Mouse (Mus musculus) embryo, embryonic 11 days (tissue): ENCODE data around the gene Tnrc18.

ENCODE experiments used
- DNase-seq: peaks from one replicate; pipeline ENCODE4 v3.0.0-alpha.2; 2015

Tnrc18 gene

DNA sequence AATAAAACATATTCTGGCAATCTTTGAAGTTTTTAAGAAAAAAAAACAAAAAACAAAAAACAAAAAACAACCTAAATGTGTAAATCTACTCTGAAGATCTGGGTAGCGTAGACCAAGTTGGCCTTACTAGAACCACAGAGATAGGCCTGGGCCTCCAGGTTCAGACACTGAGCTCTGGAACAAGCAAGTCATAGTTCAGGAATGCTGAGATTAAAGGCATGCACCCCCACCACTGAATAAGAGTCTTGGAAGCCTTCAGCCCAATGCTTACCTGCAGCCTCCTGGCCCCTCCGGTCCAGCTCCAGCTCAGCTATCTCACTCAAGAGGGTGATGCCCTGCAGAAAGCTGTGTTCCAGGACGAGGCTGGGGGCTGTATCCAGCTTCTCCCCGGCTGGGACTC is 46.4 kb downstream of the Tnrc18 start:
- DNase-seq: no peak

DNA sequence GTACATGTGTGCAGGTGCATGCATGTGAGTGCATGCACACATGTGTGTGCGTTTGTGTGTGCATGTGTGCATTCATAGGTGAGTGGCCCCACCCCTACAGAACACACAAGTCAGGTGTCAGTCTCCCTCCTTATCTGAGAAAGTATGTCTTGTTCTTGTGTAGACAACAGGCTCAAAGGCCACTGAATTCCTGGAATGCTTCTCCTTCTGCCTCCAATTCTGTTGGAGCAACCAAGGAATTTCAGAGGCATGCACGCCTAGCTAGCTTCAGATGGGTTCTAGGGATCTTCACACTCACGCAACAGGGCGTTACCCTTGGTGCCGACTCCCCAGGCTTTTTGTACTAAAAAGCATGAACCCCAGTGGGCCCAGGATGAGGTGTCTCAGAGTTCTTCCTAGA is 47.8 kb downstream of the Tnrc18 start:
- DNase-seq: no peak

DNA sequence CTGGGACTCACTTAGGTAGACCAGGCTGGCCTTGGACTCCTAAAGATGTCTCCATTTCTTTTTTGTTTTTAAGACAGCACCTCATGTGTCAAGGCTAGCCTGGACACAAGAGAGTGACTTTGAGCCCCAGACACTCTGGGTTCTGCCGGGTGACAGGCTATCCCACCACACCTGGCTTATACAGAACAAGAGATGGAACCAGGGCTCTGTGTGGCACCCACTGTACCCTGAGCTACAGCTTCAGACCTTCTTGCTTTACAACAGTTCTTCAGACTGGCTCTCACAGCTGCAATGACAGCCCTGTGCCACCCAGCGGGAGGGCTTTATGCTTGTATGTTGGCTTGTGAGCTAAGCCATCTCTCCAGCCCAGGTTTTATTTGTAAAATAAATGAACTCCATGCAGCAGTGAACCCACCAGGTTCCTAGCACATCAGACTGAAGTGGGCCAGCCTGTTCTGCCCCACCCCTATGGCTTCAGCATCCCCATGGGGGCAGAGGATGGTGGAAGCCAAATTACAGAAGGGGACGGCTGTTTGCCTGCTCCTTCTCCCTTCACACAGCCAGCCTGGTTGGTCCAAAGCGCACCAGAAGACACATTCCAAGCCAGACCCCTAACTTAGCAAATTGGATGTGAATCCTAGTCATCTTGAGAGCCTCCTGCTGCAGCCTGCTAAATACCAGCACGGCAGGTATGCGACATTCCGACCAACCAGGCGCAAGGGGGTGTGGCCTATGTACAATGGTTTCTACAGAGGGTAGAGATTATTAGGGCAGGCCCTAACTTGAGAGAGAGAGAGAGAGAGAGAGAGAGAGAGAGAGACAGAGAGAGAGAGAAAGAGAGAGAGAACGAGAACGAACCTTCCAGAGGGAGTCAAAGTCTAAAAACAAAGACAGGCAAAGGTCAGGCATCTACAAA is 48.9 kb downstream of the Tnrc18 start:
- no peak for DNase-seq

DNA sequence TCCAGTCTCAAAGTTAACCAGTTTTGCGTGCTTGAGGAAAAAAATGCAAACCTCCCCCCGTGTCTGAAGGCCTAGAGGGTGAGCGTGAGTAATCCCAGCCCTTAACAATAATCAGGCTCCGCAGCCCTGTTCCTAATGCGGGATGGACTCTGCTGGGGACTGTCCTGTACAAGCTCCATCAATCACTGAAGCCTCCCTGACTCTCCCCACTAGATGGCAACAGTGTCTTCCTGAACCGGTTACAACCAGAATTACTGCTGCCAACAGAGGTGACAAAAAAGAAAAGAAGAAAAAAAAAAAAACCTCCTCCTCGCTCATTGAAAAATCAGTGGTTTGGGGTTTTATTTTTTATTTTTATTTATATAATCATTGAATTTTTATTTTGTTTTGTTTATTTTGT is 49.5 kb downstream of the Tnrc18 start:
- peak; percentile 79 for DNase-seq

DNA sequence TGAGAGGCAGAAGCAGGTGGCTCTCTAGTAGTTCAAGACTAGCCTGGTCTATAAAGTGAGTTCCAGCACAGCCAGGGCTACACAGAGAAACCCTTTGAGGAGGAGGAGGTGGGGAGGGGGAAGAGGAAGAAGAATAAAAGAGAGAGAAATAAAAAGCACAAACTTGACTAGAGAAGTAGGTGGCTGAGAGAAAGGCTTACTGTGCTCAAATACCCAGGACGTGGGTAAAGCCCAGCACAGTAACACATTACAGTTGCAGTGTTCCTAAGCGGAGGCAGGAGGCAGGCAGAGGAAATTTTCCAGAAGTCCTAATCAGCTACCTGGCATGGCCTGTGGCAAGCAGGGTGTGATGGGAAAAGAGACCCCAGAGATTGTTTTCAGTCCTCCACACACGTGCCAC is 50.8 kb downstream of the Tnrc18 start:
- no peak for DNase-seq

DNA sequence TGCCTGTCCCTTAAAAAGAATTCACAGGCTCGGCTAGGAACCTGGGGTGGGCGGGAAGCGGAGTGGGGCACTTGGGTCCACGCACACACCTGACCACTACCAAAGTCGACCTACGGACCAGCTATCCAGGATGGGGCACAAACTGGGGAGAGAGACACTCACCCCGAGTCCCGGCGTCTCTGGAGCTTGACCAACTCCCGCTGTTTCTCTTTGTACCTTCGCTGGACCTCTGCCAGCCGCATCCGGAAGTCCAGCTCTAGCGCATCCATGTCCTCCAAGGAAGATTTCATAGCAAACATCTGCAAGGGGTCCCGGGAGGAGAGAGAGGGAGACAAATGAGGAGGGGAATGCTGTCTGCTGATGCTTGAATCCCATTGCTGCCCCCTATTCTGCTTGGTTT is 52.6 kb downstream of the Tnrc18 start:
- DNase-seq: no peak

DNA sequence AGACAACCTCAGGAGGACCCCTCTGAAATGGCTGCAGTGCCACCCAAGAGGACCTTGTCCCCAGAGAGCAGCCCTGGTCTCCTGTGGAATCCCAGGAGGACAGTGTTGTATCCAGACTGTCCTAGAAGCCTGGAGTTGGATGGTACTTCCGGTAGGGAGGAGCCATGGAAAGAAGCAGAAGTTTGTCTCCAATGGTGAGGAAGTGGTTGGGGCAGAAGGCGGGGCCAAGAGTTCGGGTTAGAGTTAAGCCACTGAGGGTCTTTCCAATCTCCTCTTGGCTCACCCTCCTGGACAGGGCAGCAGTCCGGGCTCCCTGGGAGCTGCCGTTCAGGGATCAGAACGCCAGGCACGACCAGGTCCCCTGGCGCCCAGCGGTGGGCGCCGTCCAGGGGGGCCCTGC is 53.2 kb downstream of the Tnrc18 start:
- no peak for DNase-seq

DNA sequence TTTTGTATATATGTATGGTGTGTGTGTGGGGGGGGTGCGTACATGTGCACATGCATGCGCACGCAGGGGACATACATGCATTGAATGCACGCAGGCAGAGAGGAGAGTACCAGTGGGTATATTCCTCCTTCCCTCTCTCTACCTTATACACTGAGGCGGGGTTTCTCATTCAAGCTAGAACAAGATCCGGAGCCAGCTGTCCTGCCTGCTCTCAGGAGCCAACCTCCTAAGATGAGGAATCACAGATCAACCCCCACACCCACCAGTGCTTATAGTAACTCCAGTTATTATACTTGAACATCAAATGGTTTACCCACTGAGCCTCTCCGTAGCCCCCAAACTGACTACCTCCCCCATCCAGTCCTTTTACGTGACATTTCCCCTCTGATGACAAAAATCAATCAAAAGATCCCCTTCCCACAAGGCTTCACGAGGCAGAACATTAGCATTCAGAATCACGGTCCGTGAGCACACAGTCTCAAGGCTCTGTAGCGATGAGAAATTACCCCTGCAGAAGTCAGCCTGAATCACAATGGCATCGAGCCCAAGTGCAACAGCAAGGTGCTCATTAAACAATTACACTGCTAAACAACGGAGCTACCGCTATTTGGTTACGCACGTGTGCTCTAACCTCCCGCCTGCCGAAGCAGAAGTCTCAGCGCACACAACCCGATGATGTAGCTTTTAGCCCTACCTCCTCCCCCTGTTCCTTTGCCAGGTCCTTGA is 55.2 kb downstream of the Tnrc18 start:
- DNase-seq: no peak

DNA sequence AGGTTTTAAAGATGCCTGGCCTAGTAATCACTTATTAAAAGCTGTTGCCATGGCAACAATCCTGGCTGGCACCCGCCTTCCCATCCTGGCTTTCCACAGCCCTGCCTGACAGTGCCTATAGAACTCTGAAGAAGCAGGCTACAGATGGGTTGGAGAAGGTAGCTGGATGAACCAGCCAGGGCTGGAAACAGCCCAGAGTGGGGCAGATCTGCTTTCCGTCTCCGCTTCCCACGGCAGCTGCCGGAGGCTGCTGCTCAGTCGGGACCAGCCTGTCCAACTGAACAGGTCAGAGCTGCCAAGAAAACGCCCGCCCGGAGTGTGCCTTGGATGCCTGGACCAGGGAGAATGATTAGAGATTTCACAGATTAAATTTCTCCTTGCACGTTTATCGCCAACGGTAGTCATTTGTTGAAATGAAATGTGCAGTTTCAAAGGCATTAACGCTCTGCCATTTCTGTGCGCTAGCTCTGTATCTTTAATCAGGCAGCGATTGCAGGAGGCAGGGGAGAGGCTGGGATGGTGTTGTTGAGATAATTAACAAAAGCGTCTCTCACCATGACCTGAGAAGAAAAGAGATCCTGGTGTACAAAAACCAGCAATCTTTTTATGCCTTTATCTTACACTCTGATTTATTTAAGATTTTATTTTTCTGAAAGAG is 56.0 kb downstream of the Tnrc18 start:
- DNase-seq: no peak

DNA sequence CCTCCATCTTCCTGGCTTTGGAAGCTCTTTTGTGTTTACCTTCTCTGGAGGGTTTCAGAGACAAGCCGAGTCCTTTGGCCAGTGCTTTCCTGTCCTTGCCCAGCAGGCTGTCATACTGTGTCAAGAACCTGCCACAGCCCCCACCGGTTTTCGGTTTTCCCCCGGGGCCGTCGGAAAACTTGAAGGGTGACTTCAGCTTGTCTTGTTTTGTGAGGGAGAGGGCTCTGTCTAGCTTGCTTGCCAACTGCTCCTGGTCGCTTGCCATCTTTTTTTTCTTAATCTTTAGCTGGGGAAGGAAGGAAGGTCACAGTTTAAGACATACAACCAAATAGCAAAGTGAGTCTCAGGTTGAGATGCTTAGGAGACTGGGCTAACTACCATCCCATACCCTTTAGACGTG is 57.7 kb downstream of the Tnrc18 start:
- no peak for DNase-seq

DNA sequence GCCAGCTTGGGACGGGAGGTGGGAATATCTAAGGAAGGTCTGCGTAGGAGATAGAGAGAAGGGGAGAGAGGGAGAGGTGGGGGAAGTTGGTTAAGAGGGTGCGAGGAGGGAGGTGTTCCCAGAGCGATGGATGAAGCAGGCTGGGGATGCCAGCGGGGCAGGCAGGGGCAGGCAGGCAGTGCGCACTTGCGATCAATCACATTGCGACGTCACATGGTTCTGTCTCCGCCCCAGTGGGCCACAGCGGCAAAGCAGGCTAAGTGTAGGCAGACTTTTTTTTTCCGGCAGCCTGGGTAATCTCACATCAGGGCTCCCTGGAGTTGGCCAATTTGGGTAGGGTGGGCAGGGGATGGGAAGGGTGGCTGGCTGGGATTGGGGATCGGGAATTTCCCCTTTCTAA is 65.2 kb downstream of the Tnrc18 start:
- DNase-seq: peak; percentile 27

DNA sequence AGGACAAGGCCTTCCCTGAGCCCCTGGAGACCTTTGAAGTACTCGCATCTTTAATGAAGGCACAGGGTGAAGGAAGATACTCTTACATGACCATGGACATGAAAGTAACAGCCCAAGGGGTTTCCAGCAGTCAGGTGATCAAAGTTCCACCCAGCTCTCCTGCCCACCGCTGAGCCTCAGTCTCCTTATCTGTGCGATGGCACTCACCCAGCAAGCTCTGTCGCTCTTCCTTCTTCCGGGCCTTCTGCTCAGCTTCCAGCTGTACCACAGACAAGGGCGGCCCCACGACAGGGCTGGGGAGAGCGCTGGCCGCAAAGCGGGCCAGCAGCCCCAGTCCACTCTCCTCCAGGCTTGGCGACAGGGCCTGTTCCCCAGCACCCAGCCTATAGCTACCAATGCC is 67.3 kb downstream of the Tnrc18 start:
- no peak for DNase-seq

DNA sequence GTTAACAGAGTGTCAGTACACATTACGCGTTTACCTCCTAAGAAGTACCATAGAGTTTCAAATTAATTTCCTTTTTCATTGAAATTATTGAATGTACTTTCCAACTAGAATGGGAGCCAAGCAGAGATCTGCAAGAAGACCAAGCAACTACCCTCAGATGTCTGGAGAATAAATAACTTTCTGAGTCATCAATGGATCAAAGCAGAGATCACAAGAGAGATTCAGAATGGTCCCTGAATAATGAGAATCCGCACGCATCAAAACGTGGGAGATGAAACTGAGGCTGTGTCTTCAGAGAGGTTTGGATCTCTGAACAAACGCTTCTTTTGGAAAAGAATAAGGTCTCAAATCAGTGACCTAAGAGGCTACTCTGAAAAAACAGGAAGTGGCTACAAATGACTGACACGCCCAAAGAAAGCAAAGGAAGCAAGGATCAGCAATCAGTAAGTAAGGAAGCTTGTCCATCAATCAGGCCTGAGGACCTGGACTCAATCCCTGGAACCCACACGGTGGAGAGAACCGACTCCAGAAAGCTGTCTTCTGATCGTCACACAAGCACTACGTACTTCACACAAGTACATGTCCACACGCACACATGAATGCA is 70.3 kb downstream of the Tnrc18 start:
- no peak for DNase-seq

DNA sequence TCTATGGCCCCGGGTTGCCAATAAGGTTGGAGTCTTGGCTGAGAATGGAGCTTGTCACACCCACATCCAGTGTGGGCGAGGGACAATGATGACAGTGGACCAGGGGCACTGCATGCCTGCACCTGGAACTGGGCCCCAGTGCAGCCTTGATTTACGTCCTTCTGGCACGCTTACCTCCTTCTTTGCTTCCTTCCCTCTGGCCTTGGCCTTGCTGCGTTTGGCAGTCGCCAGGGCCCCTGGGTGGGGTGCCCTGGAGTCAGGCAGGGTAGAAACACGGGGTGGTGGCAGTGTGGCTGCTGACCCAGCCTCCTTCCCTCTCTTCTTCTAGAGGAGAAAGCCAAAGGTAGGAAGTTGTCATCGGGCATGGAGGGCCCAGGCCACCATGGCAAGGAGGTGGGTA is 77.5 kb downstream of the Tnrc18 start:
- DNase-seq: no peak

DNA sequence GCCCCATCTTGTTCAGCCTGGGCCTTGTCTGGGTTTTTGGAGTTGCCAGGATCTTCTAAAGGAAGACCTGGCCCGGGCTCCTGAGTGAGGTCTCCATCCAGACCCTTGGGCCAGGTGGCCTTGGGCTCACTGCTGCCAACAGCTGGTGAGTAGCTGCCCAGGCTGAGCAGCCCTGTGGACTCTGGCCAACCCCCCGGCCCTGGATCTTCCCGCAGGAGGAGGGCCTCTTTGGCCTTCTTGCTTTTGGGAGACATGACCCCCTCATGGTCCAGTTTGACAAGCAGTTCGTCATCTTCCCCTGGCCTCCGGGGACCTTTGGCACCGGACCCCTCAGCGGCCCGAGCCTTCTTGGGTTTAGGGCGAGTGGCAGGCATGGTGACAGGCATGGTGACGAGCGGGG is 85.5 kb downstream of the Tnrc18 start:
- no peak for DNase-seq

DNA sequence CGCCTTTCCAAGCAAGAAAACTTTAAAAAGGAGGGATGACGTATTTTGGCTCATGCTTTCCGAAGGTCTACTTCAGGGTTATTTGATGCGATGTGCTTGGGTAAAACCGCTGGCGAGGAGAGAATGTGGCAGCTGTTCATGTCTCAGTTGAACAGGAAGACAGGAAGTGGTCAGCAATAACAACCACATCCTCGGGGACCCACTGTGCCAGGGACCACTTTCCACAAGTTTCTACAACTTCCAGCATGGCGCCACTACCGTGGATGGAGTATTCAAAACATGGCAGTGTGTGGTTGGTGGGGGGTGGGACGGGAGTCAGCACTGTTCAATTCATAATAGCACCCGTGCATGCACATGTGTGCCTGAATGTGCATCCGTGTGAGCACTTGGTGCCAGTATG is 87.2 kb downstream of the Tnrc18 start:
- DNase-seq: no peak

DNA sequence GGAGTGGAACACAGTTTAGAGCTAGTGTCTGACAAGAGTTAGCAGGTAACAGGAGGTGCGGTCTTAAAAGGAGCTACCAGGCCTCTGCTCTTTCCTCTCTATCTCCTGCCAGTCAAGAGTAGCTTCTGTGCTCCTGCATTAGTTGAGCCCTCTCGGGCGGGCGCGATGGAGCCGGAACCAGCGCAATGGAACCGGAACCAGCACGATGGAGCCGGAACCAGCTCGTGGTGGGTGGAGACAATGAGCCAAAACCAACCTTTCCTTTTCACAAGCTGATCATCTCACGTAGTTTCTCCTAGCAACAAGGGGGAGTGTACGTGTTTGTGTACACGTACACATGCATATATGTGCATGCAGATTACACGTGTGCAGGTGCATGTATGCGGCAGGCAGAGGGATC is 89.2 kb downstream of the Tnrc18 start:
- DNase-seq: no peak

DNA sequence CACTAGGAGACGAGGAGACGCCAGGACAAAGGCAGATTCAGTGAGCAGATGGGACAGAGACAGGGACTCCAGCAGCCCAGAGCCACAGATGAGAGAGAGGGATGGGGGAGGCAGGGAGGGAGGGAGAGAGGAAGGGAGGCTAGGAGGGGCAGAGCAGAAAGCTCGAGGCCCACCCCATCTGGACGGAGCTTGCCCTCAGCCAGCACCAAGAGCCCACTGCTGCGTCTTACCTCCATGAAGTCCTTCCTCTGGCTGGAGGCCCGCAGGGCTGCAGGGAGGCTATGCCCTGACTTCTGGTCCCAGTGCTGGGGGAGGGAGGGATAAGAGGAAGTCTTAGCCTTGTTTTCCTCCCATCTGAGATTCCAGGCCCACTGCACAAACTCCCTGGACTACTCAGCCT is 90.7 kb downstream of the Tnrc18 start:
- DNase-seq: no peak

DNA sequence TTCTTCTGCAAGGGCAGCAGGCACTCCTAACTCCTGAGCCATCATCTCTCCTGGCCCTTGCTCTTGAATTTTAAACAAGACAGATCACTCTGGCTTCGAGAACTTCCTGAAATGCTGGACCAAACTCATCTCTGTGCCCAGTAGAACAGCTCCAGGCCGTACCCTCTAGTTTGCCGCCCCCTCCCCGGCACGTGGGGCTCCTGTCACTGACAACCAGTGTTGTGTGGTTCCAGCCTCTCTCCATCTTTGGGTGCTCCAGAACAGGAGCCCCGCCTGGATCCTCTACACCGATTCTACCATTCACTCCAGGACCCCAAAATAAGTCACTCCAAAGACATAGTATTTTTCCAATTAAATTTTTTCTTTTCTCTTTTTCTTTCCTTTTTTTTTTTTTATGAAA is 93.2 kb downstream of the Tnrc18 start:
- DNase-seq: no peak

DNA sequence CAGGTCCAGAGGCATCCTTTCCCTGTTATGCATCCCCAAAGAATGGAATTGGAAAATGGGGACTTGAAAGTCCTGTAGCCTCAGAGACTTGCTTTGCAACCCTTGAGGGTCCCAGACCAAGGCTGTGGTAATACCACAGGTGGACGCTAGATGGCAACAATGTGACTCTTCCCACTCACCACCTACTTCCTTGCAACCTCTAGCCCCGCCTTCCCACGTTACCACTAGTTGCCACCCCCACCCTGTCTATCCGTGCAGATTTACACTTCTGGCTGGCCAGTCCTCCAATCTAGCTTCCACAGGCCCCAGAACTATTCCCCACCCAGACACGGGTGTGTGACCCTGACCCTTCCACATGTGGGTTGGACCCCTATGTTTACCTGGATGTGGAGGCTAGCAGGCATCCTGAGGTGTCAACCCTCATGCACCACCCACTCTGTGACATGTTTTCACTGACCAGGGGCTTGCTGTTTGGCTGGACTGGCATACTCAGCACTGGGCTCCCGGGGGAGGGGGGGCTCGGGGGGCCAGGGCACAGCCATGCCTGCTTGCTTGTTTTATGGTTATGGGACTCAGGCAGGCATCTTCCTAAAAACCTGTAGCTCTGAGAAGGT is 93.8 kb downstream of the Tnrc18 start:
- peak; percentile 84 for DNase-seq

DNA sequence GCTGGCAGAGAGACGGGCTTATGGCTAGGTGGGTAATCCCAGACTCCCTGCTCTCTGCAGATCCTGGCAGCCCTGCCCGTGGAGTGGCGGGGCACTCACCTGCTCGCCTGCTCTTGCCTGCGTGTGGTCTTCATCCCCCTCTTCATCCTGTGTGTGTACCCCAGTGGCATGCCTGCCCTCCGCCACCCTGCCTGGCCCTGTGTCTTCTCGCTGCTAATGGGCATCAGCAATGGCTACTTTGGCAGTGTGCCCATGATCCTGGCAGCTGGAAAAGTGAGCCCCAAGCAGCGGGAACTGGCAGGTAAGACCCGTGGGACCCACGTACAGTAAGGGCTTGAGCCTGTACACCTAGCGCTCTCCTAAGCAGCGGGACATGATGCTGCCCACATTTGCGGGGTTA is 97.6 kb downstream of the Tnrc18 start:
- no peak for DNase-seq

DNA sequence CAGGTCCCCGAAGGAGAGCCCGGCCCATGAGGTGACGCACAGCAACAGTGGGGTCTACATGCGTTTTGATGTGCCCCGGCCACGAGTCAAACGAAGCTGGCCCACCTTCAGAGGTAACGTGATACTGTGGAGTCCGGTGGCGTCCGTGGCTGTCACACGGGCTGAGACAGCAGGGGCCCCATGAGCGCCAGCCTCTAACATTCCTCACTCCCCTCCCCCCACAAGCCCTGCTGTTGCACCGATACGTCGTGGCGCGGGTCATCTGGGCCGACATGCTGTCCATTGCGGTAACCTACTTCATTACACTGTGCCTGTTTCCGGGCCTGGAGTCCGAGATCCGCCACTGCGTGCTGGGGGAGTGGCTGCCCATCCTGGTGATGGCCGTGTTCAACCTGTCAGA is 99.0 kb downstream of the Tnrc18 start:
- no peak for DNase-seq

DNA sequence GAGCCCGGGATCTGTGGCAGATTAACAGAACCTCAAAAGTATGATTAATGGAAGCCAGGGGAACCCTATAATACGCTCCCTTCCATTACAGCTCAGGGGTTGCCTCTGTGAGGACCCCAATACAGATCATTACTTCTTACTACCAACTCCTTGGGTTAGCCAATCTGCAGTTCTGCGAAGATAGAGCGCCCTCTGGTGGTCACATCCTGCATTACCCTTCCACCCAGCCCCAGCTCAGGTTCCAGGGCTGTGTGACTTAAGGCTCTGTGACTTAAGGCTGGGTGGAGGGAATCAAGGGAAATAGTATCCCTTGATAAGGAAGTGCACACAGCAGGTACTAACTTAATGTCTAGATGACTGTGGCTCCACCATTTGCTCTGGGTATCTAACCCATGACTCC is 99.4 kb downstream of the Tnrc18 start:
- DNase-seq: peak; percentile 76
